Mouse (Mus musculus) left cerebral cortex, adult 18-20 months (tissue): ENCODE results near the gene Anpep. TPM values are rescaled to one million over a fixed set of nuclear protein-coding genes. Genes with fewer than 3 reads are reported as not detected.

Experiments
- DNase-seq, 2 experiments: peaks; one replicate each; pipeline ENCODE4 v3.0.0; 2021 to 2022; ENCODE audit warnings: low spot score in 2 of 2, mixed read lengths in 1 of 2
- long read RNA-seq, 2 experiments: library from polyadenylated mRNA; stranded (forward); transcript quantifications; one replicate each; pipeline ENCODE4 v2.0.0; 2021
- total RNA-seq, 2 experiments: library from RNA; stranded (reverse); gene quantifications; 2 replicates each; pipeline ENCODE4 v1.2.3; 2021

Anpep gene
- total RNA-seq, result 1 to 10 TPM; 5.3 to 5.5 TPM
- long read RNA-seq, experiment 1, partial matches to known transcripts, result 0 of 3 reads
- long read RNA-seq, experiment 1, other reads (novel, unspliced or antisense), result 2 of 3 reads
- long read RNA-seq, experiment 2, result 0 reads

DNA sequence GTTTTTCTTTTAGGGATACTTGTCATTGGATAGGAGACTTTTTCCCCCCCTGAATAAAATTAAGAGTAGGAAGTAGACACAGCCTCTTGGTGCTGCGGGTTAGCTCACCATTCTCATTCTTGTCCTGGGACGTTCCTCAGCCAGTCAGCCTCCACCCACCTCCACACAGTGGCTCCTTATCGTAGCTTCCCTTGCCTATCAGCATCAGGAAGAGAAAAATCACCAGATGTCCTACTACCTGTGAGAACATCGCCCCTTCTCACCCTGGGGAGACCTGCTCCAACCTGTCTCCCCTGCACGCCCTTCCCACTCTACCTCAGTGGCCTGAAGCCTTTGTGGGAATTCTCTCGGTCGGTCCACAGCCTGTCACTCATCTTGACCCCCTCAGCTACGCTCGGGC lies at the start of gene Anpep:
Anpep (minus strand) TSS at position 249 of the 400 bp plus-strand sequence.
- no peak for DNase-seq

DNA sequence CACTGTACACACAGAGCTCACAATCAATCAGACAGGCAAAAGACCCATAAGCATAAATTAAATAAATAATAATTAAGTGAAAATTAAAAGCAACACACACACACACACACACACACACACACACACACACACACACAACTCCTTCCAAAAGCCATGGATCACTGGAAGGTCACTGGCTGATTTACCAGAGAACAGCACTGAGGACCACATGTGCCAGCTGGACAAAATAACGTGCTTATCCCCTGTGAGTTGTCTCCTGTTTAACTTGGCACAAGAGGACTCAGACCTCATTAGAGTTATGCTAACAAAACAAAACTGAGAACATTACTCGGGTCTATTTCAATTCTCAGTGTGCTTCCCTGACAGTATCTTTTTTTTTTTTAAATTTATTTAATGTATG lies 46.5 kb upstream of the Anpep start:
- DNase-seq, result no peak

DNA sequence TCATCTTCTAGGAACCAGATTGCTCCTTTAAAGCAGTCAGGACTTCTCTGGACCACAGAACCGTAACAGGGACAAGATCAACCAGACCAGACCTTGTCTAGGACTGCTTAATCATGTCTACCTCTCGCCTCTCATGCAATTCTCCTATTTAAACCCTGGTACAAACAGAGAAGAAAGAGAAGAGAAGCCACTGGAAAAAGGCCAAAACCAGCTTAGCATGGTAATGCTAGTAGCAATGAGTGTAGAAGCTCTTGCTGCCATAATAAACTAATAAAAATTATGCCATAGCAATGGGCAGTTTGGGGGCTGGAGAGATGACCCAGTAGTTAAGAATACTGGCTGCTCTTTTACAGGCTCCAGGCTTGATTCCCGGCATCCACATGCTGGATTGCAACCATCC lies 46.1 kb upstream of the Anpep start:
- no peak for DNase-seq

DNA sequence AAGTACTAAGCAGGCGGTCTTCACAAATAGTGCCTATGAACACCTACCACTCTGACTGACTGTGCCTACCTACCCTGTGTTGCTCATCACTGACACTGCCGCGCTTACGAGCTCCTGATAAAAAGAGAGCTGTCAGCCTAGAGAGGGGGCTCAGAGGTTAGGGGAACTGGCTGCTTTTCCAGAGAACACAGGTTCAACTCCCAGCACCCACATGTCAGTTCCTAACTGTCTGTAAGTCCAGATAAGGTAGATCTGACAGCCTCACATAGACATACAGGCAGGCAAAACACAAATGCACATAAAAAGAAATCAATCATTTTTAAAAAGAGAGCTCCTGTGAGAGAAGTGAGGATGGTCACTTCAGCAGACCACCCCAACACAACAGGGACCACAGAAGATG lies 44.3 kb upstream of the Anpep start:
- DNase-seq, result no peak

DNA sequence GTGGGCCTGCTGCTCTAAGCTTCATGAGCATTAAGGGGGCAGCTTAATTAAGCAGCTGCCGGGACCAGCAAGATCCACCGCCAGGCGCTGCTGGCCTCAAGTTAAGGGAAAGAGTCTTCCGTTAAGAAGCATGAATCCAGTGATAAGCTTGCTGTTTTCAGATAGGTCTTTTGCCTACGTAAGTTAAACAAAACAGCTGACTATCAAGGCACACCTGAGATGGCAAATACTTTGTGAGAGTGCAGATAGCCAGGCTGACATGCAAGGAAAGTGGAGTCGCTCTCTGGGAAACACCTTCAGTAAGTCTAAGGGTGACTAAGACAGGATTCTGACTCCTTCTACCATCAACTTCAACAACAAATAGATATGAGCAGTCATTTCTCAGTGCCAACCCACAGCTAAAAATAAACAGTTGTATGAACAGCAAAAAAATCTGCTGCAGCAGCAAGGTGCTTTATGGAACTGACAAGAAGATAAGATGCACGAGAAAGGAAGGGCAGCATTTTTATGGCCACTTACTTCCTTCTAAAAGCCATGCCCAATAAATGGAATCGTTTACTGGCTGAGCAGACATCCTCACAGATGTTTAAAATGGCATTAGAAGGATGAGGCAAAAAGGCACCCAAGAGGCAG lies 42.4 kb upstream of the Anpep start:
- no peak for DNase-seq

DNA sequence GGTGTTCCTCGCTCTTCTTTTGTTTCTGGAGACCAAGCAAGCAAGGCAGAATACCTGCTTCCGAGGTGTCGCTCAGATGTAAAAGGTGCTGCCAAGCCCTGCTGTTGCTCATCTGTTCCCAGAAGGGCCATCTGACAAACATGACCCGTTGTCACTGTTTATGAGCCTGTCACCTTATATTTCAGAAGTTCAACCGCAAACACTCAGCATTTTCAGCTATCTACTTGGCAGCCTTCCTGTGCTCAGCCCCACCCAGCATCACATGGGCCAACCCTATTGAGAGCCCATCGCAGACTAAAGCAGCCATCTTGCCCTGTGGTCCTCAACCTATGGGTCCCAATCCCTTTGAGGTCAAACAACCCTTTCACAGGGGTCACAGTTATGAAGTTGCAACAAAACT lies 39.9 kb upstream of the Anpep start:
- DNase-seq, result no peak

DNA sequence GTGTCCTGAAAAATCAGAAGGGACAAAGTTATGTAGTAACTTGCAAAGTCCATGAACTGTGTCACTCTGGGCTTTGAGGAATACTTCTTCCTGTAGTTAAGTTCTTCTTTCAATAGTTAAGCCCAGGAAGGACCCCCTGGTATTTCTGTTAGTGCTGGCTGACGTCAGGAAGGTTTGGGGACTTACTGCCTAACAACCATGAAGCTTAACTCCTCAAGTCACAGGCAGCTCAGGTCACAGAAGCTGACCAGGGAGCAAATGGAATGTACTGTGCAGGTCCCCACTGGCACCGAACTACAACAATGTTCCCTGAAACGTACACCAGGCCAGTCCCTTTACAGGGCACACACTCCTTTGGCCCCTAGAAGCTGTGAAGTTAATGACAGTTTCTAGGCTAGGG lies 34.4 kb upstream of the Anpep start:
- DNase-seq, result no peak

DNA sequence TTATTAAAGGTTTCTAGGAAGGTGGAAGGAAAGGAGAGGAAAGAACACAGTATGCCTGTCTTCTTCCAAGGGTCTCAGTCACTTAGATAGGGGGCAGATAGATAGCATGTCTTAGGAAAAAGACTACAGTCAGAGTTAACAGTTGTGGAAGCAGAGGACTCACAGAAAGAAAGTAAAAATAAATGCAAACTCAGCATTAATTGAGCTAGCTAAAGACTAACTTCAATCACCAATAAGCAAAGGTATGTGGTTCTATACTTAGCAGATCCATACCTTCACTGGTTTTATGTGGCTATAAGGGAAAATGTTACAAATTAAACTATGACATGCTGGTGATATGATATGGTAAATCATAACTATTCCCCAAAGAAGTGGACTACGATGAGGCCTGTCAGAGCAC lies 33.9 kb upstream of the Anpep start:
- no peak for DNase-seq

DNA sequence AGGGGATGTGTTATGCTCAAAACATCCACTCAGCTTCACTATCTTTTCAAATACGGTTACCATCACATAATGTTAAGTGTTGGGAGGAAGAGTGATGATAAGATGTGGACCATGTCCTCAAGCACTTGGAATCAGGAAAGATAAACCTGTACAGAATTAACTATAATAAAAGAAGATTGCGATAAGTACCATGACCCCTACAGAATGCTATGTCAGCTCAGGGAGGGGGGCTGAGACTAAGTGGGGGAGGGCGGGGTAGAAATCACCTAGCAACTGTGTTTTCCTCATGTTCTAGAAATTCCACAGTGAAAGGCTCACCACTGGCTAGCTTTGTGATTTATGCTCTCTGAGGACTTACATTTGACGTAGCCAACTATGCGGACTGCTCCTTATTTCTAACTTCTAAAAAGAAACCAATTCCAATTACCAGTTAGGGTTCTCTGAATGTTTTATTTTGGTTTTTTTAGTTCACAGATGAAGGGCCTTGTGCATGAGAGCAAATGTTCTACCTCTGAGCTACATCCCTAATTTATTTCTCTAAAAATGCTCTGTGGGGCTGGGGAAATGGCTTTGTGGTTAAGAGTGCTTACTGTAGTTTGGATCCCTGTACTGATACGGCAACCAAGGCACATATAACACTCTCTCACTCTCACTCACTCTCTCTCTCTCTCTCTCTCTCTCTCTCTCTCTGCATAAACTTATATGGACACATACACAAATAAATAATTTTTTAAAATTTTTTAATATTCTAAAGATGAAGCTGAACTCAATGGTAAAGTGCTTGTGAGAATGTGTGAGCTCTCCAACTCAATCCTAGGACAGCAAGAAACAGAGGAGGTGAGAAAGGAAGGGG lies 31.9 kb upstream of the Anpep start:
- no peak for DNase-seq

DNA sequence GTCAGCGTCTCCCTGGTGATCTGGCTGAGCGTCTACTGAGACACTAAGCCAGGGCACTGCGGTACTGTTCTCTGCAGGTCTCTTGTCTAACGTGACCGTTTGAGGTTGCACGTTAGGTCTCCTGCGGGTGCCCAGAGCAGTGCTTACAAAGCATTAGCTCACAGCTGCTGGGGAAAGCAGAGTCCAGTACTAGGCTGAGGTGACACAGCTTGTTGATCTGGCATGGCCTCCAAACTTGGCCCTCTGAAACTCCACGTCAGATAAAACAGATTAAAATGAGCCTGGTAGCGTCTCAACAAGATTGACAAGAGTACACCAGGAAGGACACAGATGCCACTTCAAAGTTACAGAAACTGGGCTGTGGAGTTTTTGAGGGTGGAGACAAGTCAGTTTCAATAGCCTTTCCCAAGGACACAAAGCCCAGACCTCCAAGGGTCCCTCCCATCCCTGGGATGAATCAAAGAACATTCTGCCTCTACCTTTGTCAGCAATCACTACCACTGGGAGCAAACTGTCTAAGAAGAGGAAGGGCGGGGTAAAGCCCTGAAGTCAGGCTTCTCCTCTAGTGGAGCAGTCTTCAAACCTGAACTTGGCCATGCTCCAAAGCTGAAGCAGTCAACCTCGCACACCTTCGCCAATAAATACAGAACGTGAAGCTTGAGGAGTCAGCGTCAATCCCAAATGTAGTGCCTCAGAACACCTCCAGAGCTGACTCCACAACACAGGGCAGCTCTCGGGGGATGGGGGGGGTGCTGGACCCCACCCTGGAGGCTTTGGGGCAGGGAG lies 29.8 kb upstream of the Anpep start:
- no peak for DNase-seq

DNA sequence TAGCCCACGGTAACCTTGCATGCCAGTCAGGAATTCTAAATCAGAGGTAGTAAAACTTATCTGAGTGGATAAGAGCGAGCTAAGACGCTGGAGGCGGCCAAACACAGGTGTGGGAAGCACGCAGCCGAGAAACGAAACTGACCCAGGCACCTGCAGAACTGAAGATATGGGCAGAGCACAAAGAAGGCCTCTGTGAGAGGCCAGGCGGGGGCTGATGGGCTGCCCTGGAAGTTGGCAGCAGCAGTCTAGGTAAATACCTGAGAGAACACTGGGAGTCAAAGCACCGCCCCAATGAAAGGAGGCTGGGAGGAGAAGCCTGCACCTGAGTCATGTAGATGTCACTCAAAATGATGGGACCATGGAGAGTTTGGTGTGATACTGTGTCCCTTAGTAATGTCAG lies 27.7 kb upstream of the Anpep start:
- DNase-seq, result no peak

DNA sequence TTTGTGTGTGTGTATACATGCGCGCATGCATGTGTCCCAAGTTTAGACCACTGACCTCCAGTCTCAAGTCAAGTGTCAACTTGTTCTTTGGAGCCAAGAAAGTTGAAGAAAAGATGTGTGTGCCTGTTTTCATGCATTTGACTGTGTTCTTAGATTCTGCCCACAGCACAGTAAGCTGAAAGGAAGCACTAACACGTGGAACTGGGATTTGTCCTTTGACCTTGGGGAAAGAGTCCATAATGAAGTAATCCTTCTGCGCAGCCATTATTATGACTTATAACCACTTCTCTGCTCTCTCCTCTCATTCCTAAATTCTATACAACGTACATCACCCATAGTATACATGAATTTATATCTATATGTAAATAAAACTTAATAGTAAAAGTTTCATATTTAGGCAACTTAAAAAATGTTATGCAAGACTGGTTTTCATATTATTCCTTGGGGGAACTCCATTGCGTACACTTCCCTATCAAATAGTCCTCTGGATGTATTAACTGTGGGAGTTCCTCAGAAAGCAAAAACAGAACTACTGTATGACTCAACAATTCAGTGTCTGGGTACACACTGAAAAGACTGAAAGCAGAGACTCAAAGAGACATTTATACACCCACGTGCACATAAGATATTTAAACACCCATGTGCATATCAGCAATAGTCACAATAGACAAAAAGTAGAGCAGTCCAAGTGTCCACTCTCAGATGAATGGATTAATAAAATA lies 22.9 kb upstream of the Anpep start:
- no peak for DNase-seq

DNA sequence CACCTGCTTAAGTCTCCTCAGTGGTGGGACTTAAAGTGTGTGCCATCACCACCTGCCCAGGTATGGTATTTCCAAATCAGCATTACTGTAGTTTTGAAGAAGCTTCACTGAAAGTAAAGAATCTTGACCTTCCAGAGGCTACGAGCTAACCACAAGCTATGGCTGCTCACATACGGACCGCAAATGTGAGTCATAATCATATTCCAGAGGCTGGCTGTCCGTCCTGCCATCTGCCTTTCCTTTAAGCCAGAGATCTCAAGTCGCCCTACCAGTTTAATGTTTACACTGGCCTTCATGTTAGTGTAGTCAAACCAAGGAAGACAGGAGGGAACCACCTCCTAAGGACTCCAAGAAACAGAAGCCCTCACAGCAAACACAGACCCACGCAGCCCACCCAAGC lies 21.0 kb upstream of the Anpep start:
- no peak for DNase-seq

DNA sequence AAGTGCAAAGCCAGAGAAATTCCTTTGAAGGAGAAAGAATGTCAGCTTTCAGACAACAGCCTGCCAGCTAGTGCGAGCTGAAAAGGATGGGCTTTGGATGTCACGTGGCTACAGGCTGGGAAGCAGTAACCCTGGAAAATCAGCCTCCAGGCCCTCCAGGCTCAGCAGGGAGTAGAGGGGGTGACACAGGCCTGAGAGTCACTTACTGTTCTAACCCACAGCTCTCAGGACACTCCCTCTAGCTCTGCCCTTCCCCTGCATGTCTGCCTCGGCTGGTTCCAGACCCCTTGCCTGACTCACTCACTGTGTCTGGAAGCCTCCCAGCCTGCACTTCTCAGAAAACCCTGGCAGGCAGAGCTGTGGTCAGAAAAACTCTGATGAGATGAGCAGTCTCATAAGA lies 20.1 kb upstream of the Anpep start:
- no peak for DNase-seq

DNA sequence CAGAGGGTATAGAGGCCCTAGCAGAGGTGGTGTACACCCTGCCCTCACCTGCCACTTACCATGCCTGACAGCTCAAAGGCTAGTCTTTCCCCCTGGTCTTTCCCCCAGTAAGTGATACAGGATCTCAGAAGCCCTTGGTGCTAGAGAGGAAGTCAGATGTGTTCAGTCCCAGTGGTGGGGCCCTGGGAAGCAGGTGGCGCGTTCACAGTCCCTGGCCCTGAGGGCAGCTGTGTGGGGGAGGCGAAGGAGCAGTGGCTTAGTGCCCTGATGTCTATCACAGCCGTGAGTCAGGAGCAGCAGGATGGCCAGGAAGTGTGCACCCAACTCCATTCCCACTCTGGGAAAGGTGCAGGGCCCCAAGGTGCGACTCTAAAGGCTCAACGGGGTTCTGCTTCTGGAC lies 19.2 kb upstream of the Anpep start:
- no peak for DNase-seq

DNA sequence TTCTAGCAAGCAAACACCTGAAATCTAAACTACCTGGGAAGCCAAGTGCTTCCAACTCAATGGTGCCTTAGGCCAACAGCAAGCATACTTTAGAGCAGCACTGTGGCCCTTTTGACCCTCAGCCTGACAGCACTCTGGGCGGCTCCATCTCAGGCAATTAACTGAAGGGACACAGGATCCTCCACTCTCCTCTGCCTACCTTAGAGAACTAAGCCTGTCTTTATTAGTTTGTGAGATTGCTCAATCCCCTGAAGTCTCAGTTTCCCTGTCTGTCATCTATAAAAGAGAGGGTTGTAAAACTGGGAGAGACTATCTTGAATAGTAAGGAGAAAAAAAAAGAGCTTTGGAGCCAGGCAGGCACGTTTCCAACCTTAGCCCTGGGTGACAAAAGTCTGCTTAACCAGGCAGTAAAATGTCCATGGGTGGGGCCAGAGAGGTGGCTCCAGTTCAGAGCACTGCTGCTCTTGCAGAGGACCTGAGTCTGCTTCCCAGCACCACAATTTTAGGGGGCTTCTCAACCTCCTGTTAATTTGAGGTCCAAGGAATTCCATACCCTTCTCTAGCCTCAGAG lies 17.7 kb upstream of the Anpep start:
- no peak for DNase-seq

DNA sequence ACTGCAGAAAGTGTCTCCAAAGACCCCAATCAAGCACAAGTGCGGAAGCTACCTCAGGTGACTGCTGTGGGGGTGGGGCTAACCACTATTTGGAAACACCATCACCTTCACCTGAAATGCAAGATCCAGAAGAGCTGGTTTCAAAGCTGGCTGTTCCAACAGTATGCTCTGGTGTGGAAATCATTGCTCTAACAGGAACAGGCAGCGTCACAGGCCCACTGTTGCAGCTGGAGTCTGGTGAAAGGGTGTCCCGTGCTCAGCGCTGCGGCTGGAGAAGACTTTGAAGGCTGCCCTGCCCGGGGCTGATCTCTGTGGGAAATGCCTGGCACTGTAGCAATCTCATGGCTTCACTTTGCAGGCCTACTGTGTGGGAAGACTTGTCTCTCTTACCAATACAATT lies 12.5 kb upstream of the Anpep start:
- no peak for DNase-seq

DNA sequence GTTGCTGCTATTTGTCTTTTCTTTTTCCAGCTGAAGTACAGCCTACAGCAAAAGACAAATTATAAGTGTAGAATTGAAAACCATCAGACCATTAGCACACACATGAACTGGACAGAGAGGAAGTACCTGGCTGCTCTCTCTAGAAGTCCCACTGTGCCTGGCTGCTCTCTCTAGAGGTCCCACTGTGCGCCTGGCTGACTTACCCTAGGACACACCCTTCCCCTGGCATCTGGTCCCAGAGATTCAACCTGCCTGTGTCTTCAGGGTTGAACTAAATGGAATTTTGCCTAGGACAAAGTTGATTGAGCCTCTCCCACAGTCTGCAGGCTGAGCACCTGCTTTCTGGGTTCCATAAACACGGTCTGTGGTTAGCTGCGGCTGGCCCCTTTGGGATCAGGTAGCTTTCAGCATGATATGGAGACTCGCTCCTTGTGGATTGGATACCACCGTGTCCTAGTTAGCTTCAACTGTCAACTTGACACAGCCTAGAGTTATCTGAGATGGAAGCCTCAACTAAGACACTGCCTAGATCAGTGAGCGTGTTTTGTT lies 11.0 kb upstream of the Anpep start:
- no peak for DNase-seq

DNA sequence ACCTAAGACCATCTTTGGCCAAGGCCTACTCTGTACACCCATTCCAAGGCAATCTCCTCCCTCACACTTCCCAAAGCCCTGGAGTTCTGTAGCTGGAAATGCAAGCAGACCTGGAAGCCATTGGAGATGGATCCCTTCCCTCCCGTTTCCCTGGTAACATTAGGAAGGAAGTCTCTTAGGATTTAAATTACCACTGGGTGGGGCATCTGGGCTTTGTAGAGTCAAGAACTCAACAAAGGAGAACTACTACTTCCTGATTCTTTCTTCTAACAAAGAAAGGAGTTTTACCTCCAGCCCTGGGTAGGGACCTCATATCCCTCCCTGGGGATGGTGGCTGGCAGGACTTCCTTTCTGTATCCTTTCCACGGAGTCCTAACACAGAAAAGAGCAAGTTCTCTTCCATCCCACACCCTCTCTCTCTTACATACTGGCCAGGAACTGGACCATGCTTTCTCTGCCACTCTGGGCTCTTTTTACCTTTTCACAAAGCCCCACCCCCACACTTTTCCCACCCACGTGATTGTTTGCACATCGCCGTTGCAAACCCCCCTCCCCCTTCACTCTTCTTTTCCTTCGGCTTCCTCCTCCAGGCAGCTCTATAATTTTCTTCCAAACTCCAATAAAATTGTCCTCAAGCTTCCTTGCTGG lies 8.3 kb upstream of the Anpep start:
- DNase-seq, result no peak

DNA sequence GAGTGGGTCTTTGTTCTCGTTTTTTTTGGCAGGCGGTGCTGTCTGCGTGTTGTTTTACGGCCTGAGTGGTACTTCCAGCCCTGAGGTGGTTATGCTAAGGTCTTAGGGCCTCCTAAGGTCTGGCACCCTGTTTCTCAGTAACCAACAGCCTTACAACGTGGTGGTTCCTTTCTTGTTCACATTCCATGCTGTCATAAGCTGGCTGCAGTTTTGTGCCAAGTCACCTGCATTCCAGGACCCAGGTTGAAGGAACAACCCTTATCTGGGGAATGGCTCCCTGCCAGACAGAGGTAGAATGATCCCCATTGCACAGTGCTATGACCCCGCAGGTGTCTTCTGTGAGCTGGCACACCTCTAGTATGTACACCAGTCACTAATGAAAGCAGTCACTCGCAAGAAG lies 7.6 kb upstream of the Anpep start:
- DNase-seq, result no peak
